Mouse (Mus musculus) gastrocnemius, postnatal 36 days (tissue): ENCODE measurements around the gene Dpm2. TPM values are rescaled to one million over a fixed set of nuclear protein-coding genes. Genes with fewer than 3 reads are reported as not detected.

Experiments
- DNase-seq, 2 experiments: peaks; one replicate each; pipeline ENCODE4 v3.0.0; 2022
- intact Hi-C: fragments of 180-260 bp; cut with DNase I; formaldehyde crosslinking; loops from one replicate; pipeline ENCODE4 v1.15.1; 2025
- total RNA-seq, 2 experiments: library from RNA; stranded (reverse); gene quantifications; 2 replicates each; pipeline ENCODE4 v1.2.3; 2021

Gene Dpm2
- total RNA-seq, 2 experiments from 2014 or later, result 10.3 to 11.0 TPM

DNA sequence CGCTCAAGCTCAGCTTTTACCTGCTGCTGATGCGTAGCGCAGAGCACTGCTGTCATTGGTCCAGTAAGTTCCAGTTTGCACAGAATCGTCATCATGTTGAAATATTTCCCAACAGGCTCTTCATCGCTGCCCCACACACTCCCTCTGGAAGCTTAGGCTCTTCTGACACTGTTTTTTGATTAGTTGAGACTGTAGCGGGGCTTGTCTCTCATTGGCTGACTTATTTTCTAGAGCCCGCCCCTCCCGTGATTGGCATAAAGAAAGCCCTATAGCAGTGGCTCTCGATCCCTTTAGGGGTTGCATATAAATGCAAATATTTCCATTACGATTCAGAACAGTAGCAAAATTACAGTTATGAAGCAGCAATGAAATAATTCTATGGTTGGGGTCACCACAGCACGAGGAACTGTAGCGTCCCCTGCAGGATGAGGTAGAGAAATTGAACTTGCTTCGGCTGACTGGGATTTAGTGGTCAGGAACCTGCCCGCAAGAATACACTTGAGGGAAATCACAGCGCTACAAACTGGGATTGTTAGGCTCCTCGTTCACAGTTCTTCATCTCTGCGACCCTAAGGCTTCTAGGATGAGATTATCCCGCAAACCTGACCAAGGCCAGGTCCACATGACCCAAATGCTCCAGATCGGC, 10.9 kb downstream of the Dpm2 start:
- no peak for DNase-seq
- intact Hi-C loops, result loop anchor here (2.0 to 5.0 kb wide), 2 partner anchors 87 to 106 kb away; no protein-coding TSS in a partner anchor

DNA sequence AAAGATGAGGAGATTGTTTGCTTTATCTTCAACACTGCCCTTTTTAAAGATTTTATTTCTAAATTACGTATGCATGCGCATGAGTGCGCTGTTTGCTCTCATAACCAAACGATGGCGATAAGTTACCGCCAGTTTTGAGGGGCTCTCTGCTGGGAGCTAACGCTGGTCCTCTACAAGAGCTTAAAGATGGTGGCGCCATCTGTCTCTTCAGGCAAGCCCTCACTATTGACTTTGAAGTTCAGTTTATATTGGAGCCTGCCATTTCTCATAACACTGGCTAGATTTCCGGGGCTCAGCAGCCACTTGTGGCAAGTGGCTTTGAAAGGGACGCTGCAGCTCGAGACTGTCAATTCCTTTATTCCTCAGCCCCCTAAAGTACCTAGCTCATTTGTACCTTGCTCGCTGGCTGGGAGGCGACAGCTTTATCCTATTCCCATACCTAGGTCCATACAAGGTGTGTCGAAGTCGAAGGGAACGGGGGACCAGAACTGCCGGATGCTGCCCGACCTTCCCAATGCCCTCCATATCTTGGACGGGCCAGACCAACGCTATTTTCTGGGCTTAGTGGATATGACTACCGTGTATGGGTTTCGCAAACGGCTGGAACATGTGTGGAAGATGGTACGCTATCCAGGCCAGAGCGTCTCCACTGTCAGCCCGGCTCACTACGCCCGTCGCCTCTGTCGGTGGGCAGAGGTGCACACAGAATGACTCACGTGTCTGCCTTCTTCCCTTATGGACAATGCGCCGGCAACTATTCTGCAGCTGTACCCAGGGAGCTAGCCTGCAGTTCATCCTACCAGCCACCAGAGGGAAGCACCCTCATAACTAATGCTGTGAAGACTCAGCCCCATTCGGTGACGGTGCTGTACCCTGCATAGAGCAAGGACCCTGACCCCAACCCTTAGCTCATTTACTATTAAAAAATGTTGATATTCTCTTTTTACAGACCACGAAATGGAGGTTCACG, 12.5 kb downstream of the Dpm2 start:
- intact Hi-C loops, result loop anchor here (5.0 kb wide), 1 partner anchor 104 kb away; no protein-coding TSS in a partner anchor
- peak; percentile 63 to 64 for DNase-seq

DNA sequence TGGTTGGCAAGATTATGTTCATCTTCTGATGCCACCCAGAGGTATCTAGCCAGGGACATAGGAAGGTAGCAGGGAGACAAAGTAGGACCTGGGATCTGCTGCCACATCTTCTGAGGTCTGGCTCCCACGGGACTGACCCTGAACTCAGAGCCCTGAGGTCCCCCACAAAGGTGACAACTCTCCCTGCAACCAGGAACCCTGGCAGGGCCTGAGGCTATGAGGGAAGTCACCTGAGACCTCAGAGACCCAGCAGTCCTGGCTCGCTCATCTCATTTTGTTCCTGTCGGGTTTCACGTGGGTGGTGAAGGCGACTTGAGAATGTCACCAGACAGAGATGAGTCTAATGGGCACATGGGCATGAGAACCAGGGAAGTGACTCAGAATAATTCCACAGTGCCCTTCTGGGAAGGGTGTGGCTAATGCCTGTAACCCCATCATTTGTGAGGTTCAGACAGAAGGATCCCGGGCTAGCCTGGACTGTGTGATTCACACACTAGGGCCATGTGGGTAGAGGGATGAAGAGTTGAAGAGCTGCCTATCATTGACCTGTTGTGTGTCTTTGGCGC, 14.6 kb downstream of the Dpm2 start:
- intact Hi-C loops, result no loop called here

DNA sequence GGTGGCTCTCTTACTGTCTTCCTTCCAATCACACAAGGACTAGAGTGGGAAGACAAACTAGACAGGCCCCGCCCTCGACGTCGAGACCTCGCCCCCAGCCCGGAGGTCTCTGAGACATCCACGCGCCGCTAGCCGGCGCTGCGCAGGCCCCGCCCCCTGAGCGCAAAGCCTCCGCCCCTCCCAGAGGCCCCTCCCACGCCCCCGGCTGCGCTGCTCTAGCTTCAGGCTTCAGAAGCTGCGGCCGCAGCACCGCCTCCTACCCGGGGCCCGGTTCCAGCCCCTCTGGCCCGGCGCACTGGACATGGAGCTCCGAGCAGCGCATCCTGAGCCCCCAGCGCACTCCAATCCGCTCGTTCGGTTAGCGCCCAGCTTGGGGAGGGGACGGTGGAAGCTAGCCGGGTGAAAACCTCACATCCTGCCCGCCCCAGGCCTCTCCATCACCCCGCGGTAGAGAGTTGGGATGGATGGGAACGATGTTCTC, 16.3 kb downstream of the Dpm2 start, which contains the start of gene St6galnac4:
Gene St6galnac4, plus strand, starts transcription at position 225 of the 481 bp plus-strand sequence.
- intact Hi-C loops, result no loop called here
- peak; percentile 86 to 91 for DNase-seq

More for the DNA sequence above, 14.6 kb downstream of the Dpm2 start:
- DNase-seq, result no peak

DNA sequence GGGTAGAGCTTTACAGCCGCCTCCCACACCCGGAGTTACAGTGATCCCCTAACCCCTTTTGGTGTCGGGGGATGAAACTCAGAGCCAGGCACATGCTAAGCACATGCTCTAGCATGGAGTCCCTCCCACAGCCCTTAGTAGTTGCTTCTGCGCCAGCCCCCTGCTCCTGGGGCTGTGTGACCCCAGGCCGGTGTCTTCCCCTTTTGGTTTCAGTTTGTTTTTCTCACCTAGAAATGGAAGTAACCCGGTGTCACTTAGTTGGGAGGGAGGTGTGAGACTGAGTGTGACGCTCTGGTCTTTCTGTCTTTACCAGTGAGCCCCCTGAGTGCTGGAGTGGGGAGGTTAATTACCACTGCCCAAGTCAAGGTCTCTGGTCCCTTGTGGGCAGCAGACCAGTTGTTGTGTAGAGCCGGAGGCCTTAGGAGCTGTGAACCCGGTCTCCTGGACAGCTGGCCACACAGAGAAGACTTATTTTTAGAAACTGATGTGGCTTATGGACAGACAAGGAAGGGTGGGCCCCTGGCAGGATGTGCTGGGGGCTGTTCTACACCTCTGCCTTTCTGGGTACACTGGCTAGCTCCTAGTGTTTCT, 17.2 kb downstream of the Dpm2 start:
- intact Hi-C loops, result no loop called here

DNA sequence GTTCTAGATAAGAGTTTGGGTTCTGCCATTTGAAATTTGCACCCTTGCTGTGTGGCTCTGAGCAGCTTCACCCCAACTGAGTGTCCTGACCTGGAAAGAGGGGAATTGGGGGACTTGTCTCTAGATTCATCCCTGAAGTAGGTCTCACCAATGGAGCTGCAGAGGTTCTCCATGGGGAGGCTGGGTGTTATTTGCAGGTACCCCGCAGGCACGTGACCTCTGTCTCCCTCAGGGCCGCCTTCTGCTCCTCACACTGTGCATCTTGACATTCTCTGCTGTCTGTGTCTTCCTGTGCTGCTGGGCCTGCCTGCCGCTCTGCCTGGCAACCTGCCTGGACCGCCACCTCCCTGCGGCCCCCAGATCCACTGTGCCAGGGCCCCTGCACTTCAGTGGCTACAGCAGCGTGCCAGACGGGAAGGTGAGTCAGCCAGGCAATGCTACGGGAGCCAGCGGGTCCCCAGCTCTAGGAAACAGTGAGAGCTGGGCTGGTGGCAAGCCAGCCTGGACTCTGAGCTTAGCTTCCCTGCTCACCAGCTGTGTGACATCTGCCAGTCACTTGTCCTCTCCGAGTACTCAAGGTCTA, 18.6 kb downstream of the Dpm2 start:
- intact Hi-C loops, result no loop called here
- DNase-seq, result no peak

More for the DNA sequence above, 17.2 kb downstream of the Dpm2 start:
- DNase-seq, result no peak

DNA sequence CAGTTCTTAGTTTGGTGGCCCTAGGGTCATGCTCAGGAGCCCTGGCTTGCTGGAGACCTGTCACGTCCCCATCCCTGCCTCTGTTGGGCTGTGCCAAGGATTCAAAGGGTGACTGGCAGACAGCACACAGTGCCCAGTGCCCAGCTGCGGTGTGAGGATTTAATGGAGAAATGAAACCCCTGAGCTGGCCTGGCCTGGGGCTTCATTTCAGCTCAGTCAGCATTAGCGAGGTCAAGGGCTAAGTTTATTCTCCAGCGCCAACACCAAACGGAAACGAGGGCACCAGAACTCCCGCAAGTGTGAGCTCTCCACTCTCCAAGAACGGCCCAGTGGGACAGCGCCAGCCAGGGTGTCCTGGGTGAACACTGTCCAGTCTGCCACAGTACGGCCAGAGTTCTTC, 19.6 kb downstream of the Dpm2 start:
- intact Hi-C loops, result no loop called here
- DNase-seq, result no peak

DNA sequence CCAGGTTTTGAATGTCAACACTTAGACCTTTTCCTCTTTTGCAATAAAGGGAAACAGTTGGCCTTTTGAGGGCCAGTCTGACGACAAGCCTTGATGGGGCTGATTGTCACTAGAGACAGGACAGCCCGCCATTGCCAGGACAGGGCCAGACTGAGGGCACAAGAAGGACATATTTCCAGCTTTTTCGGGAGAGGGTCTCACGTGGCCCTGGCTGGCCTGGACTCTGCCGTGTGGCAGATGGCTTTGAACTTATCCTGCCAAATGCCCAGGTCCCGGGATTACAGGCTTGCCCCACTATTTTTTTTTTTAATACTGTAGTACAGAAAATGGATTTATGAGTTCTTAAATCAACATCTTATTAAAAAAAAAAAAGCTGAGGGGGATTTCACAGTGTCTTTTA, 20.6 kb downstream of the Dpm2 start:
- no peak for DNase-seq
- intact Hi-C loops, result no loop called here

DNA sequence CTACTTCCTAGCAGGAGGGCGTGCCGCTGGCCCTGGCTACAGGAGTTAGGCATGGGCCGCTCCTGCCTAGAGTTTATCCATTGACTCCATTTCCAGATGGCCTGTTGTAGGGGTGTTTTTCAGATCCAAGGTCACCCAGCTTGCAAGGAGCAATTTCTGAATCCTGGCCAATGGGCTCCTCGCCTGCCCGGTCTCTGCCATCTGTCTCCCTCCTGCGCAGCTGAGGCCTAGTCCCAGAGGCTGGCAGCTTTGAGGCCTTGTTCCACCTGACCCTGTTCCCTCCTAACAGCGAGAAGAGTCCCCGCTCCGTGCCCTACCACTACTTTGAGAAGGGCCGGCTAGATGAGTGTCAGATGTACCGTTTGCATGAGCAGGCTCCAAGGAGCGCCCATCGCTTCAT, 26.1 kb downstream of the Dpm2 start:
- DNase-seq, result no peak
- intact Hi-C loops, result no loop called here

DNA sequence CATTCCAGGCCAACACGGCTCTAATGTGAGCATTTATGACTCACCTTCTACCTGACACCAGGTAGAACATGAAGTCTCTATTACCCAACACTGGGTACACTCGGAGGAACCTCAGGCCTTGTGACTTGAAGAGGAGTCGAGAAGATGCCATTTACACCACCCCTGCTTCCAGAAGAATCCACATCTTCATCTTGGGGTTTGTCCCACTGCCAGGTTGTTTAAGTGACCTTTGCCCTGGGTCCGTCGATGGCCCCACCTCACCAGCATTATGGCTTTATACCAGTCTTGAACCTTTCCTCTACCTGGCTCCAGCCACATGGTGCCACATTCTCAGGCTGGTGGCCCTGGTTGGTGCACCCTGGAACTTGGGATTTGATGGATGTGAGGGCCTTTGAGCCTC, 26.6 kb downstream of the Dpm2 start:
- intact Hi-C loops, result no loop called here
- no peak for DNase-seq

DNA sequence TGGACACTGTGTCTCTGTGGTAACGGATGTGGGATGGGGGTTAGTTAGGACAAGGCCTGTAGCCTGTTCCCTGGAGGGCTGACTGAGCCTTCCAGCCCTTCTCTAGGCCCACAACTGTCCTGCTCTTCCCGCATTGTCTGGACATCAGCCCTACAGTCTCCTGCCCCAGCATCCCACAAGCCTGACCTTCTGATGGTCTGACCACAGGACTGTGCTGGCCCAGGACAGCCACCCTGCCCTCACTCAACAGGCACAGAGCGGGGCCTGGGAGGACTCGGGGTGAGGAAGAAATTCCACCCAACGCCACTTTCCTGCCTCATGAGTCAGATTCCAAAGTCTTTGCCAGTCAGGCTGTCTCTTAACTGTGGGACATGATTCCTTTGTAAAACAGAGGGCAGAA, 27.0 kb downstream of the Dpm2 start:
- intact Hi-C loops, result no loop called here
- no peak for DNase-seq

DNA sequence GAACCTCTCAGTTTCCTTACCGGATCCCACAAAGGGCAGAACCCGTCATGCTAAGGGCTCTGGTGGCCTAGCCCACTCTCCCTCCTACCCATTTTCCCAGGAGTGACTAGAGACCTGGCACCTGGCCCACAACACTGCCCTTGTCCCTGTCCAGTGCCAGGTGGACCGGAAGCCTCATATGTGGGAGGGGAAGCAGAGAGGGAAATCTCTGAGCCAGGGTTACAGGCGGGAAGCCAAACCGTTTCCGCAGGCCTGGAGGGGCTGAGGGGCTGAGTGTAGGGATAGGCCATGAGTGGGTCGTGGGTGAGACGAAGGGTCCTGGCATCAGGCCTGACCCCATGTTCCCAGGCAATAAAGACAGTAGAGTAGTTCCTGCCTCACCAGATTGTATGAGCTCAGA, 27.8 kb downstream of the Dpm2 start:
- intact Hi-C loops, result no loop called here
- DNase-seq, result no peak

DNA sequence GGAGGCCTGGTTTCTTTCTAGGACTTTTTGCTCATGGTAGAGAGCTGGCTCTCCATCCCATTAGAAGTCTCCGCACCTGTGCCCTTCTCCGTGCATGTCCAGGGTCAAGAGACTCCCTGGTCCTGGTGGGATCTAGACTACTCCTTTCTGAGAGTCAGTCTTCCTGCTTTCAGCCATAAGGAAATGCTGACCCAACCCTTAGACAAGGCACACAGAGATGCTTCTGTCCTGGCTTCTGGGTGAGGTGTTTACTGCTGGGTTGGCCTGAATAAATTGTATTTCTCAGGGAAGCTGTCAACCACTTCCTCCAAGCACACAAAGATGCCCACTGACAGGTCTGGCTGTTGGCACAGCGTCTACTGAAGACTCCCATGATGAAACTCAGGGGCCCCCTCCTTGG, 28.8 kb downstream of the Dpm2 start, which contains the start of gene St6galnac6:
Gene St6galnac6, plus strand, starts transcription at position 301 of the 400 bp plus-strand sequence.
- DNase-seq, result no peak
- intact Hi-C loops, result no loop called here

DNA sequence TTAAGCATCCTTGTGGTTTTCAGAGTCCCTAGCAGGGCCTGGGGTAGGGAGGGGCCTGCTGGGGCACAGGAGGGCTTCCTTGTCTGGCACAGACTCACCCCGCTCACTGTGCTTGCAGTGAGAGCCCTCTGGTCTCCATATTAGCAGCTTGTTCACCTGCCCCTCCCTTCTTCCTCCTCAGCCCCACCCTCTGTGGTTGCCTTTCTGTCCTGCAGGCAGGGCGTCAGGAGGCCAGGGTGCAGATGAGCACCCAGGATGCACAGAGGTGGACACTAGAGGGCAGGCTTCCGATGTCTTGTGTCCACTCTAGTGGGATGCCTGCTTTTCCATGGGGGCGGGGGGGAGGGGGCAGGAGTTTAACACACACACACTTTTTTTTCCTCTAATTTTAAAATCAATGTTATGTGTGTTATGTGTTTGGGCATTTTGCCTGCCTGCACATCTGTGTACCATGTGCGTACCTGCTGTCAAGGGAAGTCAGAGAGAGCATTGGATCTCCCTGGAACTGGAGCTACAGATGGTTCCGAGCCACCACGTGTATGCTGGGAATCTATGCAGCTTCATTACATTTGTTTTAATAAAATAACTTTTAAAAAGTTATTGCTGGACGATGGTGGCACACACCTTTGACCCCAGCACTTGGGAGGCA, 30.9 kb downstream of the Dpm2 start:
- intact Hi-C loops, result loop anchor here (1.0 kb wide), 1 partner anchor 17 kb away; no protein-coding TSS in a partner anchor
- no peak for DNase-seq

DNA sequence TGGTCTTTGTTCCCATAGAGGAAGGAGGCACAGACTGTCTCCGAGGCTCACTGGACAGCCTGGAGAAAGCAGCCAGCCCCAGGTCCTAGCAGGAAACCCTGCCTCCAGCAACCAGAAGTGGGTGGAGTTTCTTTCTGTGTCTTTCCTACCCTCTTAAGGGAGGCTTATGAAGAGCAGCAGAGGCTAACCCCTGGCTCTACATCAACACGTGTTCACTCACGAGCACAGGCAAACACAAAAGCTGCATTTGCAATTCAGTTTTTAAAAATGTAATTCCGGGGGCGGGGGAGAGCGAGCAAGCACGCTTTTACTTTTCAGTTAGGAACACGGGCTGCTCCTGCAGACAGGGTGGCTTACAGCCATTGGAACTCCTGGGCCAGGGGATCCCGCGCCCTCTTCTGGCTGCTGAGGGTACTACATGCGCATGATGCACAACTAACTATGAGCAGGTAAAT, 32.0 kb downstream of the Dpm2 start:
- DNase-seq, result peak; percentile 88 to 92
- intact Hi-C loops, result loop anchor here (1.0 kb wide), 1 partner anchor 18 kb away; no protein-coding TSS in a partner anchor

DNA sequence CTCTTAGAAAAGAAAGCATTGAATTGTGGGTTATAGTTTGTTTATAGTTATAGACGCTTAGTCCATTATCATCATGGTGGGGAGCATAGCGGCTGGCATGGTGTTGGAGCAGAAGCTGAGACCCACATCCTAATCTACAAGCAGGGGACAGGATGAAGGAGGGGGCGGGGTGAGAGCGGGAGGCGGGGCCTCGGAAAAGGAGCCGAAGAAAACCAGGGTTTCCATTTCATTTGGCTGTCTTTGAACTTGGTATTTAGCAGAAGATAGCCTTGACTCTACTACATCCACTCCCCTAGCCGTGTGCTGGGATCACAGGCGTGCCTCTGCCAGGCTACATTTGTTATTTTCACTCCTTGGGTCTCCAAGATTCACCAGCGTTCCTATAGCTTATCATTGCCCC, 34.0 kb downstream of the Dpm2 start:
- intact Hi-C loops, result no loop called here
- DNase-seq, result no peak

DNA sequence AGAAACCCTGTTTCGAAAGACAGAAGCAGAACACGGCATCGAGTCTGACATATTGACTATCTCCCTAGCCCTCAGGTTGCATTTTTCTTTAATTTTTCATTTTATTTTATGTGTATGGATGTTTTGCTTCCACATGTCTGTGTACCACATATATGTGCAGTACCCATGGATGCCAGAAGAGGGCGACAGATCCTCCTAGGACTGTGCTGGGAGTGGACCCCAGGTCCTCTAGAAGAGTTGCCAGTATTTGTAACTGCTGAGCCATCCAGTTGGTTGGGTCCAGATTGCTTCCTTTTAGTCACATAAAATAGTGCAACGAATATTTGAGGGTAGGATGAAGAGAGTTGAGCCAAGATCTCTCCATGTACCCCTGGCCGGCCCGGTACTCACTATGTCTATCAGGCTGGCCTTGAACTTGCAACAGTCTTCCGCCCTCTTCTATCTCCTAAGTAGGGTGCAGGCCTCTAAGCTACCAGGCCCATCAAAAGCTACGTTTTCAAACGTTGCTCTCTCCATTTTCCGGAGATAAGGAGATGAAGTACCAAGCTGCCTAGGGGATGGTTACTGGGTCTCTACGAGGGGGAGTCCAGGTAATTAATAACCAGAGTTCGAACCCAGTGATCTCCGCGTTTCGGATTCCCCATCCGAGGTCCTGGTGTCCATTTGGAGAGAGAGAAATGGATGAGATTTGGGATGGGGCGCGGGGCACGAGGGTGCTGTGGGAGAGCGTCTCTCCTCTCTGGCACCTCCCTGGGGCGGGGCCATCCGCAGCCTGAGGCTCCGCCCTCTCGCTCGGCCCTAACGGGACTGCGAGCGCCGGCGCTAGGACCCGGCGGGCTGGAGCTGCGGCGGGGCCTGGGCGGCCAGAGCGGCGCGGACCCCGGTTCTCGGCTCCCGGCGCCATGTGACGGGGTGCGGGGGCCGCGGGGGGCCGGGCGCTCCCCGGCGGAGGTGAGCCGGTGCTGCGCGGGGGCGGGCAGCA, 35.8 kb downstream of the Dpm2 start:
- intact Hi-C loops, result no loop called here
- peak; percentile 81 to 88 for DNase-seq

DNA sequence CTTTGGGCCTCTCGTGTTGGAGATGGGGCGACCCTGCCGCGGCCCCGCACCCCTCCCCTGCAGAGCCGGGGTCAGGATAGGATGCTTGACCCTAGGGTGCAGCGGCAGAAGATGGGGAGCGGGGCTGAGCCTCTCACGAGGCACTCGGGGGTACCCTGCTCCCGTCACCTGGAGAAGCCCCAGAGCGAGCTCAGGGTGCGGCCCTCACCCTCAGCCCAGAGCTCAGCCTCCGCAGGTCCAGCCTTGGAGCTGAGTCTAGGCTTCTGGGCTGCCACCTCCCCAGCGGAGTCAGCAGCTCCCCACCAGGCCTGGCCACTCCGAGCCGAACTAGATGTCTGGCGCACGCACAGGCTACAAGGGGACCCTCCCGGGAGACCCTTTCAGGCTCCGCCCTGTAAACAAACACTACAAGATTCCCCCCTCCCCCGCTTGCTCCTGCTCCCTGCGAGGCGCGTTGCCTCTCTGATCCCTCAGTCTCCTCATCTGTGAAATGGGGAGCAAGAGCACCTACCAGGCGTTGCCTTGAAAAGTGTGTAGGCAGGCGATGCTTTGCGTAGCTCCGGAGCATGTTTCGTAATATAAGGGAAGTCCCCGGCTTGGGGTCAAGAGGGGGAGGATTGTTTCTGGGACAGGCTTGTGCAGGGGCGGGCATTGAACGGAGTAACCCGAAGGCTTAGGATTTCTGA, 36.7 kb downstream of the Dpm2 start:
- peak in 1 of 2 experiments; percentile 56 for DNase-seq
- intact Hi-C loops, result no loop called here
